ENCODE assay signal across 9 mouse cellular contexts in genomic region chr3:27370125-27370524, GRCm38 (mm10). TPM values are rescaled to one million over a fixed set of nuclear protein-coding genes. Genes with fewer than 3 reads are reported as not detected.
A peak's percentile ranks its signal among the peaks of the same experiment; 100 is the strongest.
DNase-seq lines count a peak whose midpoint lies in the region; ATAC-seq and TF ChIP-seq lines count a peak whose summit lies in the region.
"Had no signal": no experiment of that assay in that cellular context is flagged by ENCODE, and none has a peak within 500 bp of the region (broad histone marks: within the 10 kb centered on the region; RNA-seq: fewer than 3 reads in every experiment).

No protein-coding gene starts in this region.

- TF ChIP-seq EP300 in lung, postnatal 0 days (IDR thresholded peaks at IDR 0.05) = no peak

- no peak for ATAC-seq in lung, postnatal 0 days
- no peak for ATAC-seq in midbrain, embryonic 16.5 days
- ATAC-seq in activated CD4-positive, CD25-positive, alpha-beta regulatory T cell, adult 4 months = no peak

- H3K4me1 ChIP-seq in lung, postnatal 0 days (ENCODE audit: insufficient read depth, low read depth, low read length) = no peaks in the 10 kb centered on the region
- no peaks in the 10 kb centered on the region for H3K4me1 ChIP-seq in kidney, adult 2 months (ENCODE audit: control insufficient read depth, insufficient read depth, low read length)
- peaks cover 8% of the 10 kb centered on the region; the same call in 1 of the 2 replicates for H3K4me1 ChIP-seq in midbrain, embryonic 16.5 days (ENCODE audit: control insufficient read depth, insufficient read depth, low read length)
- H3K4me1 ChIP-seq: liver, embryonic 13.5 days had no signal

- H3K27me3 ChIP-seq in lung, postnatal 0 days (replicated peaks; ENCODE audit: insufficient read depth, low read length) = peaks cover 24% of the 10 kb centered on the region
- no peaks in the 10 kb centered on the region; the same call in 1 of the 2 replicates for H3K27me3 ChIP-seq in kidney, adult 2 months (replicated peaks; ENCODE audit: control insufficient read depth, insufficient read depth, low read length)
- peaks cover 21% of the 10 kb centered on the region for H3K27me3 ChIP-seq in midbrain, embryonic 16.5 days (ENCODE audit: control insufficient read depth, insufficient read depth, low read depth, low read length)

- H3K9me3 ChIP-seq in lung, postnatal 0 days (ENCODE audit: low read length) = no peaks in the 10 kb centered on the region
- H3K9me3 ChIP-seq in midbrain, embryonic 16.5 days (replicated peaks; ENCODE audit: control insufficient read depth, low read length, poor library complexity, severe bottlenecking) = no peaks in the 10 kb centered on the region
- H3K9me3 ChIP-seq: liver, embryonic 13.5 days had no signal

- peak; percentile 31 for DNase-seq in lung, postnatal 0 days (ENCODE audit: low spot score)
- DNase-seq in lung, postnatal 25 days (ENCODE audit: low spot score) = no peak
- peak; percentile 1 for DNase-seq in c-Kit-positive CD71-positive TER-119-negative erythroid progenitor cells, embryonic 14.5 days (ENCODE audit: low read depth)
- DNase-seq in kidney, adult 2 months = peak; percentile 34
- DNase-seq in layer of hippocampus, adult 8-10 months (ENCODE audit: low spot score in 2 of 2) = no peak
- DNase-seq in left cerebral cortex, adult 11 months (ENCODE audit: low spot score) = no peak
- DNase-seq: liver, embryonic 13.5 days had no signal

- no peak overlapping the region for H3K4me2 ChIP-seq in lung, postnatal 0 days (replicated peaks; ENCODE audit: low read depth, low read length)
- peak overlapping the region; percentile 99; the same call in 1 of the 2 replicates for H3K4me2 ChIP-seq in midbrain, embryonic 16.5 days (ENCODE audit: low read length)
- H3K4me2 ChIP-seq: liver, embryonic 13.5 days had no signal

- 5% methylated on average over 10 of the region's 10 CpGs for WGBS in lung, postnatal 0 days
- WGBS in kidney, adult 2 months = 7% methylated on average over 10 of the region's 10 CpGs
- WGBS in midbrain, embryonic 16.5 days = 4% methylated on average over 10 of the region's 10 CpGs

- H3K4me3 ChIP-seq in lung, postnatal 0 days (ENCODE audit: low read depth, low read length) = no peak overlapping the region
- H3K4me3 ChIP-seq in kidney, adult 2 months (ENCODE audit: insufficient read depth, low read depth, low read length) = no peak overlapping the region
- H3K4me3 ChIP-seq in midbrain, embryonic 16.5 days (ENCODE audit: low read depth, low read length) = no peak overlapping the region
- H3K4me3 ChIP-seq: liver, embryonic 13.5 days had no signal

- no peak overlapping the region for H3K9ac ChIP-seq in lung, postnatal 0 days (replicated peaks; ENCODE audit: low read depth)
- no peak overlapping the region for H3K9ac ChIP-seq in midbrain, embryonic 16.5 days (ENCODE audit: low read depth, low read length)
- H3K9ac ChIP-seq: liver, embryonic 13.5 days had no signal

- no peak overlapping the region for H3K27ac ChIP-seq in lung, postnatal 0 days (ENCODE audit: low read length)
- H3K27ac ChIP-seq in kidney, adult 2 months (ENCODE audit: insufficient read depth, low read depth, low read length) = no peak overlapping the region
- H3K27ac ChIP-seq in midbrain, embryonic 16.5 days (ENCODE audit: low read length) = no peak overlapping the region
- H3K27ac ChIP-seq: liver, embryonic 13.5 days had no signal

- TF ChIP-seq CTCF in lung, postnatal 0 days (IDR thresholded peaks at IDR 0.05) = no peak
- no peak for TF ChIP-seq CTCF in kidney, adult 2 months (conservative IDR thresholded peaks at IDR 0.05; ENCODE audit: insufficient read depth, insufficient read length, low read depth, low read length)

- no peaks in the 10 kb centered on the region for H3K36me3 ChIP-seq in lung, postnatal 0 days (ENCODE audit: insufficient read depth, low read length)
- no peaks in the 10 kb centered on the region for H3K36me3 ChIP-seq in kidney, adult 2 months (ENCODE audit: control insufficient read depth, insufficient read depth, low read length)
- H3K36me3 ChIP-seq in midbrain, embryonic 16.5 days (ENCODE audit: control insufficient read depth, insufficient read depth, low read length) = no peaks in the 10 kb centered on the region
- H3K36me3 ChIP-seq: liver, embryonic 13.5 days had no signal

- no peak for TF ChIP-seq POLR2A in kidney, adult 2 months (IDR thresholded peaks at IDR 0.05; ENCODE audit: low read depth, low read length)

RNA-seq across cellular contexts. Expression of gene Ghsr, which starts 1.0 kb away (rescaled TPM):
- not detected in 2 replicates for polyA plus RNA-seq in lung, postnatal 0 days (2015; fragmentation: Nextera tagmentation; extraction: Ambion mirVana)
- not detected in 2 replicates for polyA plus RNA-seq in kidney, adult 2 months (2012; rRNA removed)
- 0.37 and 0.59 TPM in 2 replicates for polyA plus RNA-seq in midbrain, embryonic 16.5 days (2015; fragmentation: Nextera tagmentation; extraction: Ambion mirVana)
- polyA plus RNA-seq in activated CD4-positive, CD25-positive, alpha-beta regulatory T cell, adult 4 months (2017; shearing (Covaris generic)) = not detected
- total RNA-seq in layer of hippocampus, adult 8-10 months (2022) = 1 to 10 TPM in 2 of 4 experiments, under 1 TPM in 2; 0.90 to 1.7 (median 1.1) TPM
- polyA plus RNA-seq: liver, embryonic 13.5 days had no signal

RNA-seq across cellular contexts. Expression of gene Tnfsf10, which starts 53.3 kb away (rescaled TPM):
- 8.1 and 10.5 TPM in 2 replicates for polyA plus RNA-seq in lung, postnatal 0 days (2015; fragmentation: Nextera tagmentation; extraction: Ambion mirVana)
- polyA plus RNA-seq in kidney, adult 2 months (2012; rRNA removed) = 11.5 and 12.8 TPM in 2 replicates
- 0.10 and 0.14 TPM in 2 replicates for polyA plus RNA-seq in midbrain, embryonic 16.5 days (2015; fragmentation: Nextera tagmentation; extraction: Ambion mirVana)
- polyA plus RNA-seq in activated CD4-positive, CD25-positive, alpha-beta regulatory T cell, adult 4 months (2017; shearing (Covaris generic)) = 10 to 100 TPM; 18.8 to 23.6 TPM
- 1 to 10 TPM; 1.4 to 2.8 (median 2.2) TPM for total RNA-seq in layer of hippocampus, adult 8-10 months (2022)

Comparison
In these comparisons a context has a peak if more than half of its experiments do, and no peak if none do; other contexts are left out.
1. DNase-seq: peak in lung, postnatal 0 days (single experiment), c-Kit-positive CD71-positive TER-119-negative erythroid progenitor cells, embryonic 14.5 days (single experiment) and kidney, adult 2 months (single experiment); none in lung, postnatal 25 days (single experiment), layer of hippocampus, adult 8-10 months (0 of 2) and left cerebral cortex, adult 11 months (single experiment).